Mouse (Mus musculus): Measurements from ENCODE around the gene Ppef2. TPM values are rescaled to one million over a fixed set of nuclear protein-coding genes. Genes with fewer than 3 reads are reported as not detected.

Ppef2 gene
- polyA plus RNA-seq (2012; rRNA removed) = 0.46 and 0.68 TPM in 2 replicates

DNA sequence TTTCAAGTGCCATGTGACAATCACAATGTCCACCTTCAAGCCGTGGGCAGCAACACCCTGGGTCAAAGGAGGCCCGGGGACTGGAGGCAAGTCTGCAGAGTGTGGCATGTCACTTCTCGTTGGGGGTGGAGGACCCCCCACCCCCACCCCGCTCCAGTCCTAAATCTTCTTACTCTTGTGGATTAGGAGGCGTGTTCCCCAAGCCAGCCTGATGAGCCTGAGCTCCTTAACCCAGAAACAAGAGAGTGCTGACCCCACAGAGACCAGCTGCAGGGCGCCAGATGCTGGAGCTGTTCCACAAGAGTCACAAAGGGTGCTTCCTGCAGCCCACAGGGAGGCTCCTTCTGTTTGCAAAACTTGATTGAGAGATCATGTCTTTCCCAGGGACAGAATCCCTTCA lies at the start of gene Ppef2:
Gene Ppef2 (minus strand): TSS at position 61 of the 400 bp plus-strand sequence.

DNA sequence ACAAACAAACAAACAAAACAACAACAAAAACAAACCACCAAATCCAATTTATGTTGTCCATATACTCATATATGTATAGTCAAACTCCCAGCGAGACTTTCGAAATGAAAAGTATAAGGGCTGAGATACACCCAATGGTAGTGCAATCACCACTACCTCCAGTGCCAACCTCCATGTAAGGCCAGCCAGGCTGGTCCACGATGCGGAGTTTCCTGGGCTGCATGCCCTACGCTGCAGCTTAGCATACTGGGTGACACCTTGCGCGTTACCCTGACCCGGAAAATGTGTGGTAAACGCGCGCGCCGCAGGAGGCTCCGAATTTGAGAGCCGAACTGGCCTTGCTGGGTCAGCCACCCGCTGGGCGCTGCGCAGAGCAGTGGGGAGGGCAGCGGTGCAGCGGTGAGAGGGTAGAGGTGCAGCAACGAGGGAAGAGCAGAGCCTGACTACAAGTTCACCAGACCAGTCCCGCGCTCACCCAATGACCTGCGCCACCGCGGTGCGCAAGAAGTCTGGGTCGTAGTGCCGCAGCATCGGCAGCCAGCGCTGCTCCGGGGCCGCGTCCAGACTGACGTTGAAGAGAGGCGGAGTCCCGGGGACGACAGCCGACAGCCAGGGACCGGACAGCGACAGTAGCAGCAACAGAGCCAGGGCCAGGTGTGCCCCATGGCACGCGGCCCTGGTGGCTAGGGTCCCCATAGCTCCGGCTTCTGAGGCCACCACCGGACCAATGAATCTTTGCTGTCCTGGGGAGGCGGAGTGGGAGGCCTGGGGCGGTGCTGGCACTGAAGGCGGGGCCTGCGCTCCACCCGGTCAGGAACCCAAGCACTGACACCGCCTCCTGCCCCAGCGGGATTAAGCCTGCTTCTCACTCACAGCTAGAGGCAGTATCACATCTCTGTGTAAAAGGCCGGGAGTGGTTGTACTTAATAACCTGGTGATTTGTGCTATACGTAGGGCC lies 21.6 kb upstream of the Ppef2 start, which contains the start of gene Naaa:
Gene Naaa (minus strand): TSS at position 734 of the 958 bp plus-strand sequence.

DNA sequence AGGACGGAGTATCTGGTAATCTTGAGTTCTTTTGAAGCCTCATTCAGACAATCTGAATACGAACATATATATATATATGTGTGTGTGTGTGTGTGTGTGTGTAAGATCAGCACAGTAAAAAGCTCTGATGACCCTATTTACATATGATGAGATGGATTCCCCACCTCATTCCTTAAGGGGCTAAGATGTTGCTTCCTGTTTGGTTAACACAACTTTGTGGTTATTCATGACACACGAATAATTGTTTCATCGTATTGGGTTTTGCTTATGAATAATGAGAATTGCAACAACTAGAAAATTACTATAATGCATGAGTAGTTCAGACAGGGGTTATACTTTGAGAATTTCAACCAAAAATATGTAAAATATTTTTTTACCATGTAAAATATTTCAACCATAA lies 40.8 kb downstream of the Ppef2 start, which contains the start of gene U90926:
Gene U90926 (minus strand): TSS at position 101 of the 400 bp plus-strand sequence.

Other genes starting within 250 kb of the Ppef2 start
- 0.16 and 0.51 TPM in 2 replicates for gene Cdkl2, start 212.4 kb downstream of the Ppef2 start, polyA plus RNA-seq (2012; rRNA removed)
- 133 and 284 TPM in 2 replicates for gene G3bp2, start 172.6 kb downstream of the Ppef2 start, polyA plus RNA-seq (2012; rRNA removed)
- 46.0 and 46.9 TPM in 2 replicates for gene Uso1, start 118.3 kb downstream of the Ppef2 start, polyA plus RNA-seq (2012; rRNA removed)
- gene U90926, start 40.9 kb downstream of the Ppef2 start, polyA plus RNA-seq (2012; rRNA removed) = not detected in 2 replicates
- 4.7 and 5.2 TPM in 2 replicates for gene Naaa, start 21.9 kb upstream of the Ppef2 start, polyA plus RNA-seq (2012; rRNA removed)
- 29.8 and 30.7 TPM in 2 replicates for gene Sdad1, start 54.2 kb upstream of the Ppef2 start, polyA plus RNA-seq (2012; rRNA removed)
- gene Cxcl9, start 71.8 kb upstream of the Ppef2 start, polyA plus RNA-seq (2012; rRNA removed) = not detected in 2 replicates
- gene Art3, start 75.5 kb upstream of the Ppef2 start, polyA plus RNA-seq (2012; rRNA removed) = 2.5 and 4.2 TPM in 2 replicates
- 0.63 and 0.65 TPM in 2 replicates for gene Cxcl10, start 92.6 kb upstream of the Ppef2 start, polyA plus RNA-seq (2012; rRNA removed)
- 46.9 and 62.7 TPM in 2 replicates for gene Nup54, start 178.9 kb upstream of the Ppef2 start, polyA plus RNA-seq (2012; rRNA removed)

Data from central nervous system, embryonic 11.5 days (tissue).